Mouse (Mus musculus): ENCODE results near the gene Nlgn1. TPM values are rescaled to one million over a fixed set of nuclear protein-coding genes. Genes with fewer than 3 reads are reported as not detected.
A peak's percentile ranks its signal among the peaks of the same experiment; 100 is the strongest.

The Nlgn1 gene
- polyA plus RNA-seq, 1 experiment from 2014 or later: 9.3 TPM

GRCm38 (mm10) chr3:26174257-26174656 is 158.0 kb downstream of the Nlgn1 start:
- no peaks in the 10 kb centered on the region for H3K4me1 ChIP-seq
- H3K4me2 ChIP-seq (replicated peaks): no peak overlapping the region
- no peak overlapping the region for H3K27ac ChIP-seq
- H3K4me3 ChIP-seq: no peak overlapping the region
- H3K27me3 ChIP-seq: no peaks in the 10 kb centered on the region
- no peak overlapping the region for H3K9ac ChIP-seq
- H3K36me3 ChIP-seq: no peaks in the 10 kb centered on the region
- 59% methylated on average over 5 of the region's 5 CpGs for WGBS
- no peak for ATAC-seq (ENCODE audit: low FRiP score)
- H3K9me3 ChIP-seq (replicated peaks): no peaks in the 10 kb centered on the region

DNA sequence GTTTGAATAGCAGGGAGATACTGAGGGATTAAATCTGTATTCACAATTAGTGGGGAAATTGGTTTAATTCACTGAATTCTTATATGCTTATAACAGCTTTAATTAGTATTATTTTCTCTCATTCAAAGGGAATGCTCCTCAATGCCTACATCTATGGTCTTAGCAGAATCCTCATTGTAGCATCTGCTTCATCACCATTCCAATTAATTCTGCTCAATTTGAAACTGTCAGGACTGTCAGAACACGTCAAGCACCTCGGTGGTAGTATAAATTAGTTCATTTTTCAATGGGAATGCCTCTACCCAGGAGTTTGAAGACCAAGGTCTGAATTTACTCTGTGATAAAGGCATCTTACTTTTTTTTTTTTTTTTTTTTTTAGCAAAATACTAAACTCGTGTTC is 158.6 kb downstream of the Nlgn1 start:
- ATAC-seq (ENCODE audit: low FRiP score): no peak
- Histone ChIP-seq H3K4me1 (no peaks in the 10 kb centered on the region), H3K36me3 (no peaks in the 10 kb centered on the region), H3K9ac (no peak overlapping the region), H3K27ac (no peak overlapping the region), H3K4me3 (no peak overlapping the region), H3K4me2 (replicated peaks) (no peak overlapping the region), H3K9me3 (replicated peaks) (no peaks in the 10 kb centered on the region), H3K27me3 (no peaks in the 10 kb centered on the region)
- WGBS: 61% methylated on average over 3 of the region's 3 CpGs

DNA sequence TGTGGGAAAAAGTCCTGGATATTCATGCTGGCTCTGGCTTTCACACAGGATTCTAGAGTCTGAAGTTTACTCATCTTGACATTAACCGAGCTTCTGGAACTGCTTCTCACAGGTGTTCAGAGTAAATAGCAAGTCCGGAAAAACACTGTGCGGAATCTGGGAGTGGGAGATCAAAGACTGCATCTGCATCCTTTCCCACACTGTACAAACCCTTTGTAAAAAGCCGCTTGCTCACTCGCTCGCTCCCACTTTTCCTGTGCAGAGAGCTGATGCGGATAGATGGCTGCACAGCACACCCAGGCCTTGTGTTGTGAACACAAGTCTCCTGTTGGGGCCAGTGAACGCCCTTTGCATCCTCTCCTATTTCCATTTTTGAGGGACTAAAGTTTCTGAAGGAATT is 165.5 kb downstream of the Nlgn1 start:
- no peak overlapping the region for H3K9ac ChIP-seq
- WGBS: 84% methylated on average over 8 of the region's 8 CpGs

GRCm38 (mm10) chr3:26153782-26154181 is 178.5 kb downstream of the Nlgn1 start:
- Histone ChIP-seq H3K9me3 (replicated peaks) (no peaks in the 10 kb centered on the region), H3K4me3 (peak overlapping the region; percentile 54), H3K4me1 (peaks cover 5% of the 10 kb centered on the region; the same call in 1 of the 2 replicates), H3K27me3 (no peaks in the 10 kb centered on the region), H3K27ac (peak overlapping the region; percentile 65), H3K9ac (peak overlapping the region; percentile 66), H3K36me3 (no peaks in the 10 kb centered on the region), H3K4me2 (replicated peaks) (peak overlapping the region; percentile 72)
- peak; percentile 36; the same call in 1 of the 2 replicates for ATAC-seq (ENCODE audit: low FRiP score)
- WGBS: 2% methylated on average over 9 of the region's 9 CpGs

More for the DNA sequence above, 165.5 kb downstream of the Nlgn1 start:
- H3K36me3 ChIP-seq: no peaks in the 10 kb centered on the region
- no peaks in the 10 kb centered on the region for H3K4me1 ChIP-seq
- no peaks in the 10 kb centered on the region for H3K27me3 ChIP-seq
- no peak overlapping the region for H3K4me3 ChIP-seq
- H3K9me3 ChIP-seq (replicated peaks): no peaks in the 10 kb centered on the region
- no peak overlapping the region for H3K27ac ChIP-seq
- ATAC-seq (ENCODE audit: low FRiP score): no peak
- no peak overlapping the region for H3K4me2 ChIP-seq (replicated peaks)

DNA sequence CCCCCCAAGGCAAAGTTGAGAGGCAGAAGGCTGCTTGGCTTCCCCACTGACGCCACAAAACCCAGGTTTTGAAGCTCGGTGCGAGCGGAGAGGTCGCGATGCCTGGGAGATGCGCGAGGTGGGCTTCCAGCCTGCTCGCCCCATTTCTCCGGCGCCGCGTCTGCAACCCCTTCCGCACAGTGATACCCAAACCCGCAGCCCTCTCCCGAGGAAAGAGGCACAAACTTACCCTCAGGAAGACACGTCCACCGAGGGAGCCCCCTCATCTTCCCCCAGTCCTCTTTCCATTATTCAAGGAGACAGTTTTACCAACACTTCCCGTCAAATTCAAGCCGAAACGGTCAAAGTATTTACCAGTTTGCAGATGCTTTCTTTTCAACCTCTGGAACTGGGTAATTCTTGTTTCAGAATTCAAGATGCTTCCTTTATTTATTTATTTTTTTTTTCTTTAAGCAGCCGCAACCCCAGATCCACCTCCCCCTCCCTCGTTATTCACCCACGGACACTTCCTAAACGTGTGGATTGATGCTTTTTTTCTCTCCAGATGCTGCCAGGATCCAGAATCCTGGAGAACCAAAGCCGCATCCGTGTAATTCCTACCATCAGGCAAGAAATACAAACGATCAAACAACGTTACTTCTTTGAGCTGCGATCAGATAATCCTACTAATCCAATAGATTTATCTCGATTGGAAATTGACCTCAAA is 179.1 kb downstream of the Nlgn1 start:
- Histone ChIP-seq H3K9ac (peak overlapping the region; percentile 66), H3K27ac (peak overlapping the region; percentile 65), H3K4me3 (peak overlapping the region; percentile 54), H3K4me1 (peaks cover 5% of the 10 kb centered on the region; the same call in 1 of the 2 replicates), H3K4me2 (replicated peaks) (peak overlapping the region; percentile 72), H3K9me3 (replicated peaks) (no peaks in the 10 kb centered on the region), H3K36me3 (no peaks in the 10 kb centered on the region), H3K27me3 (no peaks in the 10 kb centered on the region)
- peak; percentile 58 for ATAC-seq (ENCODE audit: low FRiP score)
- under 1% methylated on average over 31 of the region's 31 CpGs for WGBS

- Histone ChIP-seq H3K27me3 (no peaks in the 10 kb centered on the region), H3K4me2 (replicated peaks) (peak overlapping the region; percentile 72), H3K9me3 (replicated peaks) (no peaks in the 10 kb centered on the region), H3K36me3 (no peaks in the 10 kb centered on the region), H3K4me3 (peak overlapping the region; percentile 54), H3K27ac (peak overlapping the region; percentile 65), H3K9ac (peak overlapping the region; percentile 66), H3K4me1 (peaks cover 5% of the 10 kb centered on the region; the same call in 1 of the 2 replicates)
- peak; percentile 29 for ATAC-seq (ENCODE audit: low FRiP score)
- WGBS: 2% methylated on average over 10 of the region's 10 CpGs
These were observed 179.7 kb downstream of the Nlgn1 start for GRCm38 (mm10) chr3:26152510-26153035.

DNA sequence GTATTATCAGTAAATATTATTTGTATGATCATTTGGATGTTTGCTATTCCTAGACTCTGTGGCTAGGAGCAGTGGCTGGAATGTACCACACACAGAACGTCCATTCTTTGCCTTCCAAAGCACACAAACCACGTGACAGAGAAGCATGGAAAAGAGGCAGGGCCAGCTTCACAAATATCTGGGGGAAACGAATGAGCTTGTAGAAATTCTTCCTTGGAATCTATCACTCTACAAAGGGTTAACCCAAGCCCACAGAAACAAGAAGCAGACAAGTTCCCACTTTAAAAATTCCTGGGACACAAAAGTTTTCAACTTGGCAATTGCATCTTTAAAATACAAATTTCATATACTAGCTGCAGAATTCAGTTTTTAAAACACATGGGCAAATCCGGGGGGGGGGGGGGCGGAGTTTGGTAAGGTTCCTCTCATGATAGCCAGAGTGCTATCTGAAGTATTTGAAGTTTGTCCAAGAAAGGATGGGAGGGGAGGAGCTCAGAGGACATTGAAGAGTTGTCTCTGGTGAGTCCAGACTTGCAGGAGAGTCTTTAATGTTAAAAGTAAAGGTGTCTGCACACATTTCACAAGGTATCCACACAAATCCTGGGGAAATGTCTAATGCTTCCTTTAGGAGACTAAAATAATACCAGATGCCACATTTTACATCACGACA is 180.8 kb downstream of the Nlgn1 start:
- Histone ChIP-seq H3K27ac (no peak overlapping the region), H3K4me2 (replicated peaks) (peak overlapping the region; percentile 72), H3K4me3 (peak overlapping the region; percentile 11), H3K4me1 (peaks cover 5% of the 10 kb centered on the region; the same call in 1 of the 2 replicates), H3K9ac (no peak overlapping the region), H3K27me3 (no peaks in the 10 kb centered on the region), H3K9me3 (replicated peaks) (no peaks in the 10 kb centered on the region), H3K36me3 (no peaks in the 10 kb centered on the region)
- no peak for ATAC-seq (ENCODE audit: low FRiP score)
- 31% methylated on average over 6 of the region's 6 CpGs for WGBS

DNA sequence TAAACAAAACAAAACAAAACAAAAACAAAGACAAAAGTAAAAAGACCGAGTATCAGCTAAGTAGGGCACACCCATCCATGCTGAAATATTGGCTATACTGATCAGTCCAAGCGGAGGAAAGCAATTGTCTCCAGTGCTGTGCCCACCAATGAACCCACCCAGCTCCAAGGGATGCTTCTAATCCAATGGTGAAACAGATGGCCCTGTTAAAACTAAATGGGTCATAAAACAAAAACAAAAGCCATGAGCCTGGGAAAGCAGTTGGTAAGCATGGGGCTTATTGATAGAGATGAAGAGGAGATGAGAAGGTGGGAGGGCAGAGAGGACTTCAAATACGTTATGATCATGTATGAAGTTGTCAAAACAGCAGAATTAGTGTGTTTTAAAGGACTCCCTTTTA is 186.1 kb downstream of the Nlgn1 start:
- no peak overlapping the region for H3K4me2 ChIP-seq (replicated peaks)
- peak; percentile 76; the same call in 1 of the 2 replicates for ATAC-seq (ENCODE audit: low FRiP score)
- 47% methylated on average over 3 of the region's 3 CpGs for WGBS
- H3K9me3 ChIP-seq (replicated peaks): no peaks in the 10 kb centered on the region
- H3K36me3 ChIP-seq: no peaks in the 10 kb centered on the region
- H3K4me1 ChIP-seq: no peaks in the 10 kb centered on the region
- no peak overlapping the region for H3K9ac ChIP-seq
- H3K4me3 ChIP-seq: no peak overlapping the region
- no peaks in the 10 kb centered on the region for H3K27me3 ChIP-seq
- H3K27ac ChIP-seq: no peak overlapping the region

DNA sequence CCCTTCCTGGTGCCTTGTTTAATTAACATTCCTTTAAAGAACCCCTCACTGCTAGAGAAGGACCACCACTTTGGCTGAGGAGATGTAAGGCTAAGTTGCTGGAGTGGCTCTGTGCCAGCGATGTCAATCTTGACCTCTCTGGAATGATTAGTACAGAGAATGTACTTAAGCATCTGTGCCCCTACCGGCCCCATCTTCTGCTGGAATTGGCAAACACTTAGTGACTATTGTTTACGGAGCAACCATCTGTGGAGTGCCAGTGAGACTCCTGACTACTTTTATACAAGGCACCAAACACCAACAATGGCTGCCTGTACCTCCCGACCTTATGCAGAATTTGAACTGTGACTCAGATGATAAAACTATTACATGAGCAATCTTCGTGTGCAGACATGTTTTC is 186.8 kb downstream of the Nlgn1 start:
- Histone ChIP-seq H3K27me3 (no peaks in the 10 kb centered on the region), H3K27ac (no peak overlapping the region), H3K4me3 (no peak overlapping the region), H3K4me2 (replicated peaks) (no peak overlapping the region), H3K9ac (no peak overlapping the region), H3K4me1 (no peaks in the 10 kb centered on the region), H3K36me3 (no peaks in the 10 kb centered on the region), H3K9me3 (replicated peaks) (no peaks in the 10 kb centered on the region)
- WGBS: 49% methylated on average over 5 of the region's 5 CpGs
- peak; percentile 77 for ATAC-seq (ENCODE audit: low FRiP score)

- no peaks in the 10 kb centered on the region for H3K9me3 ChIP-seq (replicated peaks)
- H3K4me1 ChIP-seq: no peaks in the 10 kb centered on the region
- no peaks in the 10 kb centered on the region for H3K36me3 ChIP-seq
- WGBS: 85% methylated on average over 3 of the region's 3 CpGs
- H3K4me3 ChIP-seq: no peak overlapping the region
- no peak overlapping the region for H3K9ac ChIP-seq
- no peak overlapping the region for H3K27ac ChIP-seq
- no peaks in the 10 kb centered on the region for H3K27me3 ChIP-seq
- no peak overlapping the region for H3K4me2 ChIP-seq (replicated peaks)
- no peak for ATAC-seq (ENCODE audit: low FRiP score)
These were observed 190.7 kb downstream of the Nlgn1 start for GRCm38 (mm10) chr3:26141590-26141989.

GRCm38 (mm10) chr3:26134839-26135651 is 197.2 kb downstream of the Nlgn1 start:
- Histone ChIP-seq H3K27ac (no peak overlapping the region), H3K9ac (0 out of 2 replicates have a peak overlapping the region, but pooled peaks have one; percentile 0), H3K4me1 (peaks cover 8% of the 10 kb centered on the region; the same call in 1 of the 2 replicates), H3K36me3 (no peaks in the 10 kb centered on the region), H3K4me2 (replicated peaks) (no peak overlapping the region), H3K9me3 (replicated peaks) (no peaks in the 10 kb centered on the region), H3K27me3 (no peaks in the 10 kb centered on the region), H3K4me3 (no peak overlapping the region)
- WGBS: 29% methylated on average over 9 of the region's 9 CpGs
- ATAC-seq (ENCODE audit: low FRiP score): peak; percentile 58; the same call in 1 of the 2 replicates

GRCm38 (mm10) chr3:26130919-26131318 is 201.3 kb downstream of the Nlgn1 start:
- H3K9me3 ChIP-seq (replicated peaks): no peaks in the 10 kb centered on the region
- H3K4me1 ChIP-seq: peaks cover 8% of the 10 kb centered on the region; the same call in 1 of the 2 replicates
- no peak for ATAC-seq (ENCODE audit: low FRiP score)
- H3K4me3 ChIP-seq: no peak overlapping the region
- no peak overlapping the region for H3K9ac ChIP-seq
- no peaks in the 10 kb centered on the region for H3K36me3 ChIP-seq
- no peak overlapping the region for H3K27ac ChIP-seq
- WGBS: 76% methylated on average over 2 of the region's 2 CpGs
- no peaks in the 10 kb centered on the region for H3K27me3 ChIP-seq
- no peak overlapping the region for H3K4me2 ChIP-seq (replicated peaks)
